8 mouse cellular contexts compared by ENCODE assay signal in genomic region chr7:142736943-142737490, GRCm38 (mm10). TPM values are rescaled to one million over a fixed set of nuclear protein-coding genes. Genes with fewer than 3 reads are reported as not detected.
DNase-seq lines count a peak whose midpoint lies in the region; ATAC-seq and TF ChIP-seq lines count a peak whose summit lies in the region.

No protein-coding gene starts in this region.

- H3K27me3 ChIP-seq in limb, embryonic 11.5 days (ENCODE audit: control insufficient read depth, insufficient read depth, low read length): no peaks in the 10 kb centered on the region
- no peaks in the 10 kb centered on the region for H3K27me3 ChIP-seq in limb, embryonic 10.5 days (ENCODE audit: low read depth, poor library complexity, severe bottlenecking)
- H3K27me3 ChIP-seq in G1E (ENCODE audit: insufficient read depth, low read length): no peaks in the 10 kb centered on the region
- no peaks in the 10 kb centered on the region for H3K27me3 ChIP-seq in midbrain, embryonic 16.5 days (ENCODE audit: control insufficient read depth, insufficient read depth, low read depth, low read length)

- WGBS in limb, embryonic 11.5 days: 78% methylated on average over 1 of the region's 1 CpGs
- whole genome bisulfite sequencing in limb, embryonic 10.5 days: 81% methylated on average over 1 of the region's 1 CpGs
- 56% methylated on average over 1 of the region's 1 CpGs for WGBS in midbrain, embryonic 16.5 days

- intact Hi-C loops in left cerebral cortex, postnatal 25 days (cut with DNase I): loop anchor here (1.0 kb wide), 1 partner anchor 113 kb away; no protein-coding TSS in a partner anchor

- no peak overlapping the region for H3K4me3 ChIP-seq in limb, embryonic 11.5 days (ENCODE audit: low read depth, low read length)
- H3K4me3 ChIP-seq in limb, embryonic 10.5 days: no peak overlapping the region
- H3K4me3 ChIP-seq in G1E (ENCODE audit: low read depth, low read length): no peak overlapping the region
- no peak overlapping the region for H3K4me3 ChIP-seq in midbrain, embryonic 16.5 days (ENCODE audit: low read depth, low read length)

- peak; percentile 75 for TF ChIP-seq CTCF in G1E (IDR thresholded peaks at IDR 0.05; ENCODE audit: low read depth, low read length)

- H3K4me2 ChIP-seq in limb, embryonic 11.5 days (ENCODE audit: low read depth, severe bottlenecking): no peak overlapping the region
- no peak overlapping the region for H3K4me2 ChIP-seq in midbrain, embryonic 16.5 days (ENCODE audit: low read length)

- H3K4me1 ChIP-seq in limb, embryonic 11.5 days (ENCODE audit: control insufficient read depth, insufficient read depth, low read length): no peaks in the 10 kb centered on the region
- no peaks in the 10 kb centered on the region for H3K4me1 ChIP-seq in limb, embryonic 10.5 days
- H3K4me1 ChIP-seq in G1E (ENCODE audit: insufficient read depth, low read depth, low read length): no peaks in the 10 kb centered on the region
- H3K4me1 ChIP-seq in midbrain, embryonic 16.5 days (ENCODE audit: control insufficient read depth, insufficient read depth, low read length): no peaks in the 10 kb centered on the region

- no peaks in the 10 kb centered on the region for H3K9me3 ChIP-seq in limb, embryonic 11.5 days (ENCODE audit: control insufficient read depth, low read length)
- no peaks in the 10 kb centered on the region for H3K9me3 ChIP-seq in limb, embryonic 10.5 days (replicated peaks)
- no peaks in the 10 kb centered on the region for H3K9me3 ChIP-seq in G1E (replicated peaks)
- no peaks in the 10 kb centered on the region for H3K9me3 ChIP-seq in midbrain, embryonic 16.5 days (replicated peaks; ENCODE audit: control insufficient read depth, low read length, poor library complexity, severe bottlenecking)

- H3K27ac ChIP-seq in limb, embryonic 11.5 days (replicated peaks; ENCODE audit: low read depth, low read length): no peak overlapping the region
- no peak overlapping the region for H3K27ac ChIP-seq in limb, embryonic 10.5 days
- no peak overlapping the region for H3K27ac ChIP-seq in midbrain, embryonic 16.5 days (ENCODE audit: low read length)

- peak; percentile 23 for DNase-seq in limb, embryonic 11.5 days (ENCODE audit: low spot score)
- DNase-seq in limb, embryonic 10.5 days (ENCODE audit: low spot score): no peak
- DNase-seq in G1E (ENCODE audit: low spot score): no peak
- peak; percentile 34 for DNase-seq in c-Kit-negative CD71-positive TER-119-positive erythroid progenitor cells, embryonic 14.5 days (ENCODE audit: low read depth, low spot score)
- DNase-seq in fibroblast of lung, adult 2 months (ENCODE audit: low read depth): peak; percentile 8
- DNase-seq in left cerebral cortex, postnatal 25 days (ENCODE audit: low spot score in 2 of 2): peak; percentile 32 to 60
- DNase-seq in testis, postnatal 14 days (ENCODE audit: low spot score): peak; percentile 13

- no peak for ATAC-seq in limb, embryonic 11.5 days (ENCODE audit: insufficient number of reproducible peaks, low FRiP score, low TSS enrichment, low read depth)
- ATAC-seq in G1E (ENCODE audit: extremely low read depth, insufficient number of reproducible peaks, low FRiP score, poor library complexity, severe bottlenecking): no peak
- ATAC-seq in midbrain, embryonic 16.5 days: no peak

- no peaks in the 10 kb centered on the region for H3K36me3 ChIP-seq in limb, embryonic 11.5 days (ENCODE audit: control insufficient read depth, insufficient read depth, low read length)
- H3K36me3 ChIP-seq in limb, embryonic 10.5 days: no peaks in the 10 kb centered on the region
- no peaks in the 10 kb centered on the region for H3K36me3 ChIP-seq in G1E (replicated peaks)
- no peaks in the 10 kb centered on the region for H3K36me3 ChIP-seq in midbrain, embryonic 16.5 days (ENCODE audit: control insufficient read depth, insufficient read depth, low read length)

- no peak overlapping the region for H3K9ac ChIP-seq in limb, embryonic 11.5 days (ENCODE audit: low read length)
- H3K9ac ChIP-seq in midbrain, embryonic 16.5 days (ENCODE audit: low read depth, low read length): no peak overlapping the region

RNA-seq across cellular contexts. Expression of gene Ins2, which starts 6.2 kb away (rescaled TPM):
- polyA plus RNA-seq in limb, embryonic 11.5 days (2014; fragmentation: Nextera tagmentation; extraction: Ambion mirVana): not detected in 2 replicates
- not detected in 2 replicates for polyA plus RNA-seq in limb, embryonic 10.5 days (2016; fragmentation: Nextera tagmentation; extraction: Ambion mirVana)
- total RNA-seq in G1E (2014; fragmentation: Nextera tagmentation) (not detected in 2 replicates), G1E (2017) (0.38 and 1.7 TPM in 2 replicates)
- polyA plus RNA-seq in G1E (2012): not detected in 2 replicates
- total RNA-seq in left cerebral cortex, postnatal 25 days (2021): not detected
- polyA plus RNA-seq in midbrain, embryonic 16.5 days (2015; fragmentation: Nextera tagmentation; extraction: Ambion mirVana): 0.53 and 1.4 TPM in 2 replicates

Comparison
In these comparisons a context has a peak if more than half of its experiments do, and no peak if none do; other contexts are left out.
1. DNase-seq: peak in limb, embryonic 11.5 days (single experiment), c-Kit-negative CD71-positive TER-119-positive erythroid progenitor cells, embryonic 14.5 days (single experiment), fibroblast of lung, adult 2 months (single experiment), left cerebral cortex, postnatal 25 days (2 of 2) and testis, postnatal 14 days (single experiment); none in limb, embryonic 10.5 days (single experiment) and G1E (single experiment).